Mouse (Mus musculus): ENCODE results near the gene Fktn.

DNA sequence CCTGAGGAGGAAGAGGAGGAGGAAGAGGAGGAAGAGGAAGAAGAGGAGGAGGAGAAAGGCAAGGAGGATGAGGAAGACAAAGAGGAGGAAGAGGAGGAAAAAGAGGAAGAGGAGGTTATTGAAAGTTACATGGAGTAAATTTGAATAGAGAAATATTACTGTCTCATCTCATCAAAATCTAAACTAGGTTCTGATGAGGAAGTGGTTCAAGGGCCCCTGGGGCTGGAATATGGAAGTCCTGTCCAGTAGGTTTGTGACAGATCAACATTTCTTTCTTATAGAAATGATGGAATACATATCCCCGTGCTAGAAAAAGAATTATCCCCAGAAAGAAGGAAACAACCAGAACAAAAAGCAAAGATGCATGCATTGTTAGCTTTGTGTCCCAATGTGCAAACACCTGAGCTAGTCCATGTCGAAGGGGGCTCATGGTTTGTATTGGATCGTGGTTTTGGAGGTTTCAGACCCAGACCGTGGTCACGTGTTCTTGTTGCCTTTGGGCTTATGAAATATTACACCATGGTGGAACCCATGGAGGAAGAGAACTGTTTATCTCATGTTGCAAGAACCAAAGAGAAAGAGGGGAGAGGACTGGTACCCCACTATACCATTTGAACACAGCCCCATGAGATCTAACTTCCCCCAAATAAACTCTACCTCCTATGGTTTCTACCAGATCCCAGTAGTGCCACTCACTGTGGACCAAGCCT is 80.6 kb downstream of the Fktn start:
- TF ChIP-seq POLR2A (IDR thresholded peaks at IDR 0.05; ENCODE audit: insufficient read depth, low read length) (no peak), CTCF (IDR thresholded peaks at IDR 0.05; ENCODE audit: low read depth, low read length) (no peak)

All from ES-Bruce4 (cell line).